Mouse (Mus musculus): Measurements from ENCODE around the gene Parp6.

Gene Parp6

DNA sequence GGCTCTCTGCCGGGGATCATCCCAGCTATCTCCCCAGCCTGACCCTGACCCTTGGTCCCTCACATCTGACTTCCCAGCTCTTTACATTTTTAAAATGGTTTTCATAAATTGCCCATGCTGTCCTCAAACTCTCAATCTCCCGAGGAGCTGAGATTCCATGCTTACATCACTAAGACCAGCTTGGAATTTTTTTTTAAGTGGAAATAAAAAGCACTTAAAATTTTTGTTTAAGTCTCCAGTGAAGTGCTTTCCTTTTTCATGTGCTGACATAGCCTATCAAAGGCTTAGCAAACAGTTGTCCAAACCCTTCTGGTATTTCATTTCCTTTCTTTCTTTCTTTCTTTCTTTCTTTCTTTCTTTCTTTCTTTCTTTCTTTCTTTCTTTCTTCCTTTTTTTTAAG lies 66.9 kb downstream of the Parp6 start:
- DNase-seq (ENCODE audit: low spot score), result no peak

DNA sequence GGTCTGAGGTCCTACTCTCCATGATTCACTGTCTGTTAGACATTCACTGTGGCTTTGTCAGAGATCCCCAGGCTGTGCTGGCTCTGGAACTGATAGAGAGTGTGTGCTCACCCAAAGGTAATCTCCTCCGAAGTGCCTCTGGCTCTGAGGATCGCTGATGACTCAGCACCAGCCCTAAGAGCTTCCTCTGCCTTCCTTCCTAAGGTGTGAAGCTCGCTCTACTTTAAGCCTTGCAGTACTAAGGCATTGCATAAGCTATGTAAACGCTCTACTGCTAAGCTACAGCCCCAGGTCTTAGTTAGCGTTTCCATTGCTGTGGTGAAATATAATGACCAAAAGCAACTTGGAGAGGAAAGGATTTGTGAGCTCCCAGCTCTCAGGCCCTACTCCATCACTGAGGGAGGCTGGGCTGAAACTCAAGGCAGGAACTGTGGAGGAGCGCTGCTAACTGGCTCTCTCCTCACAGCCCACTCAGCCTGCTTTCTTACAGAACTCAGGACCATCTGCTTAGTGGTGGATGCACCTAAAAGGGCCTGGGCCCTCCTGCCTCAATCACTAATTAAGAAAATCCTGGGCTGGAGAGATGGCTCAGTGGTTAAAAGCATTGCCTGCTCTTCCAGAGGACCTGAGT lies 70.4 kb downstream of the Parp6 start:
- no peak for DNase-seq (ENCODE audit: low spot score)

DNA sequence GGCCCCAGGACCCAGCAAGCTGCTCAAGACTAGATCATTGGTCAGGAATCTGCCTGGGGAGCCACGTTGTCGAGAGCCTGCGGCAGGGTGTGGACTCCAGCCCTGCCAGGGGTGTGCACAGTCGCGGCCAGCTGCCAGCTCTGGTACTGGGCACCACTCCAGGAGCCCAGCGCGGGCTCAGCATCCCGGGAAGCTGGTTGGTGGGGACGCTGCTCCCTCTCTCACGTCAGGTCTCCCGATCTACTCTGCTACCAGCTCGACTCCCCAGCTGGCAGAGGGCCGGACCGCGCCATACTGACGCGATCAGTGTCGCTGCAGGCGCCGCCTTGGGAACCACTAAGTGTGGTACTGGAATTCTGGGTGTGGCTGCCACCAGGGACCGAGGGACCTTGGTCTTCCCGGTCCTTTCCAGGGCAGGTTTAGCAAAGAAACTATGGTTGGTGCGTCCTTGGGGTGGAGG lies 74.6 kb downstream of the Parp6 start:
- DNase-seq (ENCODE audit: low spot score), result peak; percentile 44

DNA sequence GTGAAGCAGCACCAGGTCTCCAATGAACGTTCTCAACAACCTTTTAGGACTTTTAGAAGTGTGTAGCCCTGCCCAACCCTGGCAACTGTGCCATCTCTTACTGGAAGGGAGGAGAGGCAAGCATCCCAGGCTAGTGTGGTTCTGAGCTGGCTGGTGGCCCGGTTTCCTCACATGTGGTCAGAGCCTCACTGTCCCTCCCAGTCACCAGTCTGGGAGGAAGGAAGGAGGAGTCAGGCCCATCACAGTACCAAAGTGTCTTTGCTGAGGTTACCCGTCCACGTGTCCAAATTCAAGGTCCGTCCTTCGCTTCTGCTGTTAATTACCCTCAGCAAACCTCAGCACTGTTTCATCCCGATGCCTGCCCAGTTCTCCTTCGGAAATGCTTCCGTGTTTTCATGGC lies 75.1 kb downstream of the Parp6 start:
- no peak for DNase-seq (ENCODE audit: low spot score)

DNA sequence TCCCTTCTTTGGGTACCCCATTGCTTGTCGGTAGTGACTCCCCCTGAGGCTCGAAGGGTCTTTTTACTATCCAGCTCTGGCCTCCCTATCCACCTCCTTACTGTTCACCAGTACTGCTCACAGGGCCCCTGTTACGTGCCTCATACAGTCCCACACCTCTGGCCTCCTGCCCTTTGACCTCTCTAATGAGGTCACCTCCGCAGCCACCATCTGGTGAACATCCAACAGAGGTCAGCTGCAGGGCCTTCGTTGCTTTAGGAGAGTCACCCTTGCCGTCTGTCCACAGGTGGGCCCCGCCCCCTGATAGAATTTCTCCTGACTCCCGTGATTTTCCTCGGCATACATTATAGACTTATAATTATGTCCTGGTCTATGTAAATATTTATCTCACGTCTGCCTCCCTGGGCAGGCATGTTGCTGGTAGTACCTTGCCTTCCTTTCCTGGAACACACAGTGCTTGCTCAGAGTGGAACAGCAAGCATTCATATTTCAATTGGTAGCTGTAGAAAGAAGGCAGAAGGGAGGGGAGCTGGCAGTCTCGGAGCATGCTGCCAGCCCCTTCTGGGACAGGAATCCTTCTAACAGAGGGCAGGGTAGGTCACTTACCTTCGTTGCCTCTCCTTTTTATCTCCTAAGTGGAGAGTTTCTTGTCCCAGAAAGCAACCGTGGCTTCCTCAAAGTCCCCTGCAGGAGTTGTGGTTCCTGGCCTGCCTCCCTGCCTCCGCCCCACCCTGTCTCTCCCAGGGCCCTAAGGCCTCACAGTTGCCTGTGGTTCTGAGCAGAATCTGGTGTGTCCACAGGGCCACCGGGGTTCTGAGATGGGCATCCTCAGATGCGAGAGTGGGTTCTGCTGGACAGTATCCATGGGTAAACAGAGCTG lies 77.7 kb downstream of the Parp6 start:
- peak; percentile 65 for DNase-seq (ENCODE audit: low spot score)

DNA sequence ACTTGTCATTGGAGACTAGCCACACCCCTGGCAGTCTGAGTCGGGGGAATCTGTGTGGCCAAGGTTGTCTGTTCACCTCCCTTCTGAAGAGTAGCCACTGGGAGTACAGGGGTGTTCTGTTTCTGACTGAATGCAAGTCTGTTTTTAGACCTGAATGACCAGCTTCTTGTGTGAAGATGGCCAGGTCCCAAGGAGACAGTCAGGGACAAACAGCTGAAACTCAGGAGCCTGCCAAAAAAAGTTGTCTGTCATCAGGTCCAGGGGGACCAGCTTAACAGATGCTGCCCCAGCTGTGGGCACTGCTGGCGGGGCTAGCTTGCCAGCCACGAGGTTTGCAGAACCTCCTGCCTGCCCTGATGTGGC lies 78.3 kb downstream of the Parp6 start:
- DNase-seq (ENCODE audit: low spot score), result no peak

DNA sequence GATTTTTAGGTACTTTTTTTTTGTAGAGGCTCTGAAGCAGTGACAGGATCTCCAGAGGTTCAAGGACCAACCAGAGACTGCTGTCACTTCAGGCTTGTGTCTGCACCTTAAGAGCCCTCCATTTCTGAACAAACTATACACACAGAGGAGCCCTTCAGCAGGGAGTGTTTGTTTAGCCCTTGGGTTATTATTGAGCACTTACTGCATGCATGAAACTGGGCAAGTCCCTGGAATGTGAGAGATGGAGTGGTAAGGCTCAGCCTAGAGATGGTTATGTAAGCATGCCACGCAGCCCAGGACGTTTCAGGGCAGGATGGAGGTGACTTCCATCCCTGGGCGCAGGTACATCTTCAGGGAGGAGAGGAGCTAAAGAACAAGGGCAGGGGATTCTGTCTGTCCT lies 79.3 kb downstream of the Parp6 start:
- DNase-seq (ENCODE audit: low spot score), result no peak

Data from embryo, embryonic 10.5 days (tissue).